Mouse (Mus musculus) small intestine, adult 2 months (tissue): Measurements from ENCODE around the gene Bdh1.

Source experiments
- CTCF ChIP-seq: fragments of 200-500 bp; IDR thresholded peaks from 2 replicates; pipeline ENCODE4 v1.5.1; 2012; ENCODE audit warnings: low read depth, mild to moderate bottlenecking, control low read depth, inconsistent platforms, low read length, moderate library complexity, mixed read lengths; ENCODE audit not compliant: insufficient replicate concordance, insufficient read length; ENCODE audit errors: extremely low read depth
- POLR2A ChIP-seq: fragments of 200-500 bp; IDR thresholded peaks from 2 replicates; pipeline ENCODE4 v1.6.1; 2012; ENCODE audit warnings: low read depth, mild to moderate bottlenecking, control low read depth, inconsistent platforms, low read length, moderate library complexity

GRCm38 (mm10) chr16:31435146-31435545 lies 13.1 kb downstream of the Bdh1 start:
- TF ChIP-seq POLR2A (no peak), CTCF (no peak)
